Mouse (Mus musculus) bone marrow, adult 2 months (tissue): ENCODE data around the gene Pspn.

ENCODE experiments used
- CTCF ChIP-seq: fragments of 200-500 bp; IDR thresholded peaks from 2 replicates; pipeline ENCODE4 v1.5.1; 2011; ENCODE audit warnings: low read length, control low read depth; ENCODE audit not compliant: control insufficient read depth, insufficient read depth
- POLR2A ChIP-seq: fragments of 200-500 bp; IDR thresholded peaks from 2 replicates; pipeline ENCODE4 v1.6.1; 2011; ENCODE audit warnings: low read depth, mild to moderate bottlenecking, control low read depth, low read length, borderline replicate concordance; ENCODE audit not compliant: control insufficient read depth

- no peak for TF ChIP-seq POLR2A
- 0 out of 2 replicates have a peak, but pooled peaks have one; percentile 15 for TF ChIP-seq CTCF
These were observed 7.5 kb upstream of the Pspn start for GRCm38 (mm10) chr17:57007137-57007905.
